Mouse (Mus musculus): ENCODE measurements around the gene Lgals3bp. TPM values are rescaled to one million over a fixed set of nuclear protein-coding genes. Genes with fewer than 3 reads are reported as not detected.

Lgals3bp gene
- polyA plus RNA-seq, 1 experiment from 2014 or later, result 113 TPM

DNA sequence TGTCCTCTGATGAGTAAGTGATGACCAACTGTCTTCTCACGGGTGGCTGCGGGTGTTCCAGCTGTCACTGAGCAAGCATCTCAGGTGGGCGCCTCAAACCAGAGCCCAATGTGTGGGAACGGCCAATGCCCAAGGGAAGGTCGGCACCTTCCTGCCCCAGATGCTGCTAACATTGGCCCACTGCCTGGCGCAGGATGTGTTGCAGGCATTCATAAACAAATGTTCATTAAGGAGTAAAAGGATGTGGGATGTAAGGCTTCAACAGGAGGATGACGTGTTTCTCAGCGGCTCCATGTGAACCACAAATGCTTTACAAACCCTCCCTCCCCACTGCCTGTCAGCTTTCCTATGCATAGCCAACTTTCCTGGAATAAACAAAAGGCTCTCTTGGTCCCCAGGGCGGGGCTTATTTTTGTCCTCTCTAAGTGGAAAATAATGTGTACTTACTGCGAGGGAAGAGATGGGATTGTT is 31.5 kb upstream of the Lgals3bp start:
- H3K27me3 ChIP-seq, result no peaks in the 10 kb centered on the region
- ATAC-seq (no peak), DNase-seq (ENCODE audit: low read depth, low spot score) (no peak)
- no peak for TF ChIP-seq CTCF (IDR thresholded peaks at IDR 0.05)
- in situ Hi-C loops (cut with MboI; ENCODE audit: low pct_unique_long_range_greater_than_20kb), result no loop called here
- CTCF ChIA-PET, result no interaction called here
- POLR2A ChIA-PET, result no interaction called here

DNA sequence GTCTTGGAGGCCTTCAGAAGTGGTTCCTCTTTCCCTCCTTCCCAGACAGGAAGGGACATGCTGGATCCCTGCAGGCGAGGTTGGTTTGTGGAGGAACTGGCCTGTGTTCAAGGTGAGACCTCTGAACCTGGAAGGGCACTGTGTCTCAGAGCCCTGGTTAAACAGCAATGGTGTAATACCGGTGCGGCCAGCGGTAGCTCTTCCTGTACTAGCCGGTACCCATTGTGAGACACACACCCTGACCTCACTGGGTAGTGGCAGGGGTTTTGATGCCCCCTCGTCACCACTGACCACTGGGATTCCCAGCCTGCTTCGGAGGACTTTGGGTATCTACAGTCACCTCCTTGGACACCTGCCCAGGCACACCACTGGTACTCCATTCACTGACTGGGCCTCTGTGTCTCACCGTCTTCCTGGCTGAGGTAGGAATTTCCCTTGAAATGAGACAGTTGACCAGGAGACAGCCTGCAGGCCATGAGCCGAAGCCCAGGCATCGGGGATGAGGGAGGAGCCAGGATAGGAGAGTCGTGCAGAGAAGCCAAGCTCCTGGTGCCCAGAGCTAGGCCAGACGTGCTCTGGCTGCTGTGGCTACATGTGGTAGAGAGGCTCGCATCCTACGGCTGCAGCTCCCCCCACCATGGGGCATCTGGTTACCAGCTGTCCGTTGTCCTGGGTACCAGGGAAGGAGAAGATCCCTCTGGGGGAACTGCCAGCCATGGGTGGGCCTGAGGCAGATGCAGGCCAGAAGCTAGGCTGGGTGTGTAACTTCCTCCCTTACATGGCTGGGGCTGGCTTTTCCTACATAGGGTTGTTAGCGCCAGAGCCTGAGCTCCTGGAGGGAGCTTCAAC is 29.4 kb upstream of the Lgals3bp start:
- TF ChIP-seq CTCF (IDR thresholded peaks at IDR 0.05), result no peak
- ATAC-seq, result no peak
- no peak for DNase-seq (ENCODE audit: low read depth, low spot score)
- ChIA-PET CTCF (interaction anchor here (0.9 to 1.5 kb wide), 4 partner anchors 8 to 13 kb away, joined by 3 to 5 read pairs (median 4); no protein-coding TSS in a partner anchor), POLR2A (no interaction called here)
- in situ Hi-C loops (cut with MboI; ENCODE audit: low pct_unique_long_range_greater_than_20kb), result no loop called here
- H3K27me3 ChIP-seq, result no peaks in the 10 kb centered on the region

DNA sequence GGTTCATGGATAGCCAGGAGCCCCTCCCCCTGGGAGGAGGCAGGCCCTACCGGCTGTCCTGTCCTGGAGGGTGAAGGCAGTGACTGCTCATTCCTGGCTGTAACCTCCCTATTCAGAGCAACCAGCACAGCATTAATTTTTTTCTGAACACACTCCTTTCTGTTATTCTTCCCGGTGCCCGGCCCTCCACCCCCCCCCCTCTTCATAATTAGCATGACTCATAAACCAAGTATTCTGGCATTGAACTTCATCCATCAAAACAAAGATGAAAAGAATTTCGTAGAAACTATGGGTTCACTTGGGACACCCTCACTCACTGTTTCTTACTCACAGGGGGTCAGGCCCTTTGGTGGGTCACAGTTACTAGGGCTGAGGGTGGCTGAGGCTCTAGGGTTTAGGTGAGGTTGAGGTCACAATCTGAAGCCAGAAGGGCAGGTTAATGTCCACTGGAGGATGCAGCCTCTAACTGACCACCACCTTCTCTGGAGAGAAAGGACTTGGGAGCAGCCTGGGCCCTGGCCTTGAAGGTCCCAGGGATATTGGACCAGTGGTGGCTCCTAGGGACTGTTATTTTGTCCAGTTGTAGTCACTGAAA is 28.5 kb upstream of the Lgals3bp start:
- ChIA-PET CTCF (interaction anchor here (0.9 to 3.0 kb wide), 3 partner anchors 9 to 14 kb away, joined by 3 to 11 read pairs (median 4); no protein-coding TSS in a partner anchor), POLR2A (no interaction called here)
- no peaks in the 10 kb centered on the region for H3K27me3 ChIP-seq
- peak; percentile 36 for ATAC-seq
- DNase-seq (ENCODE audit: low read depth, low spot score), result no peak
- no peak for TF ChIP-seq CTCF (IDR thresholded peaks at IDR 0.05)
- in situ Hi-C loops (cut with MboI; ENCODE audit: low pct_unique_long_range_greater_than_20kb), result no loop called here

DNA sequence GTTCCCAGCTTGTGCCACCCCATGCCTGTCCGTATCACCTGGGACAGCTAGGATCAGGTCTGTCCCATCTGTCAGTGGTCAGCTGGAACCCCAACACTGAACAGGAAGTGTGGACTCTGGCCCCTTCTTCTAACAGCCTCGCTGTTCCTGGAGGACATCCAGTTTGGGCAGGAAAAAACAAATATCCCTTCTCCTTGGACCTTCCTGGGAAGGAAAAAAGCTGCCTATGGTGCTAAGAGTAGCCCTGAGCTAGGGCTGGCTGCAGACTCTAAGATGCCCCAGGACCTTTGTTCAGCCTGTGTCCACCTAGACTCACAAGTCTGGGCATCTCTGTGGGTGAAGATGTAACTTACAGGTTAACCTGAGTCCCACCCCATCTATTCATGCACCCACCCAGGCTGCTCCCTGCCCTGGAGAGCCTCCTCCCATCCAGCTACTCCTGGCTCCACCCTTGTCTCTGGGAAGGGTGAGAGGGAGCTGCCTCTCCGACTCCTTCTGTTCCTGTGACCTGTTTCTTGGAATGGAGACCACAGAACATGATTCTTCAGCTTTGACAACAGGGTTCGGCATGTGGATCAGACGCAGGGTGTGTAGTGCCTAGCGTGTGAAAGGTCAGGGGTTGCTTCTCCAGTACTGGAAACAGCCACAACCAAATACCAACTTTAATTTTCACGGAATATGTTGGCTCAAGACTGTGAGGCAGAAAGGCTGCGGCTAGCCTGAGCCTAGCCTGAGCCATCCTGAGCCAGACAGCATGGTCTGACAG is 27.2 kb upstream of the Lgals3bp start:
- ChIA-PET CTCF (interaction anchor here (1.2 to 3.0 kb wide), 2 partner anchors 8 to 14 kb away, joined by 3 to 11 read pairs; no protein-coding TSS in a partner anchor), POLR2A (interaction anchor here (1.3 to 1.5 kb wide), 2 partner anchors 10 to 14 kb away, joined by 3 read pairs; partner anchors contain the start of gene Cant1)
- TF ChIP-seq CTCF (IDR thresholded peaks at IDR 0.05), result no peak
- no peak for ATAC-seq
- H3K27me3 ChIP-seq, result no peaks in the 10 kb centered on the region
- no peak for DNase-seq (ENCODE audit: low read depth, low spot score)
- in situ Hi-C loops (cut with MboI; ENCODE audit: low pct_unique_long_range_greater_than_20kb), result no loop called here

DNA sequence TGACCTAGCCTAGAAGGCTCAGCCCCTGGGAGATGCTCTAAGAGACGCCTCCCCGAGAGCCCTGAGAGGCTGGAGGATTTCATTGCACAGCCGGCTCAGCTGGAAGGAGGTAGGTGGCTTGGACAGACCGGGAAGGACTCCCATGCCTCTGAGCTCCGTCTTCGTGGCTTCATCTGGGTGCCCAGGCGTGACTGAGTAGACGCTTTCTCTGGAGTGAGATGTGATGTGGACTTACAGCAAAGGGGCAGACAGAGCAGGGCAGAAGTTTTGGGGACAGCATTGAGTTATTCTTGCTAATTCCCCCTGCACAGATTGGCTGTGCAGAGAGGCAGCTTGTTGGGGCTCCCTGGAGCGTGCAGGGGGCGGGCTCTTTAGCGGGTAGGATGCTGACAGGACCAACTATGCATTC is 26.6 kb upstream of the Lgals3bp start:
- CTCF ChIA-PET, result interaction anchor here (1.2 to 3.0 kb wide), 2 partner anchors 9 to 15 kb away, joined by 3 to 11 read pairs; no protein-coding TSS in a partner anchor
- H3K27me3 ChIP-seq, result no peaks in the 10 kb centered on the region
- in situ Hi-C loops (cut with MboI; ENCODE audit: low pct_unique_long_range_greater_than_20kb), result no loop called here
- POLR2A ChIA-PET, result interaction anchor here (1.3 to 1.5 kb wide), 2 partner anchors 9 to 14 kb away, joined by 3 read pairs; partner anchors contain the start of gene Cant1
- DNase-seq (ENCODE audit: low read depth, low spot score) (no peak), ATAC-seq (no peak)
- TF ChIP-seq CTCF (IDR thresholded peaks at IDR 0.05), result no peak

DNA sequence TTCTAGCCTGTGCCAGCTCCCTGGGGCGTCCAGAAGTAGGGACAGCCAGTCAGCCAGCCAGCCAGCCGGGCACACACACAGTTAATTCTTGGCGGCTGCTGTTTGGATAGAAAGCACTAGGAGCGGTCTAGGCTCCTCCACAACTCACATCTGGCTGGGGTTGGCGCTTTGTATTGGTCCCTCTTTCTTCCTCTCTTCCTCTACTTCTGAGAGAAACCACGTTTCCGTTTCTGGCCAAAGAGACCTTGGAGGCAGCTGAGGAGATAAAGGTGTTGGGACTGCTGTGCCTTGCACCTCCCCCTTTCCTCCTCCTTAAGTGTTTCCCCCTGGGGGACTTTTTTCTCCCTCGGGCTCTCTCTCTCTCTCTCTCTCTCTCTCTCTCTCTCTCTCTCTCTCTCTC is 26.1 kb upstream of the Lgals3bp start, which contains the start of gene C1qtnf1:
TSS of gene C1qtnf1 (plus strand) at position 218 of the 400 bp plus-strand sequence.
- H3K27me3 ChIP-seq, result no peaks in the 10 kb centered on the region
- CTCF ChIA-PET, result interaction anchor here (3.0 kb wide), 1 partner anchor 15 kb away, joined by 11 read pairs; no protein-coding TSS in a partner anchor
- TF ChIP-seq CTCF (IDR thresholded peaks at IDR 0.05), result no peak
- POLR2A ChIA-PET, result interaction anchor here (0.5 kb wide), 1 partner anchor 42 kb away, joined by 3 read pairs; no protein-coding TSS in a partner anchor
- DNase-seq (ENCODE audit: low read depth, low spot score) (no peak), ATAC-seq (no peak)
- in situ Hi-C loops (cut with MboI; ENCODE audit: low pct_unique_long_range_greater_than_20kb), result no loop called here

DNA sequence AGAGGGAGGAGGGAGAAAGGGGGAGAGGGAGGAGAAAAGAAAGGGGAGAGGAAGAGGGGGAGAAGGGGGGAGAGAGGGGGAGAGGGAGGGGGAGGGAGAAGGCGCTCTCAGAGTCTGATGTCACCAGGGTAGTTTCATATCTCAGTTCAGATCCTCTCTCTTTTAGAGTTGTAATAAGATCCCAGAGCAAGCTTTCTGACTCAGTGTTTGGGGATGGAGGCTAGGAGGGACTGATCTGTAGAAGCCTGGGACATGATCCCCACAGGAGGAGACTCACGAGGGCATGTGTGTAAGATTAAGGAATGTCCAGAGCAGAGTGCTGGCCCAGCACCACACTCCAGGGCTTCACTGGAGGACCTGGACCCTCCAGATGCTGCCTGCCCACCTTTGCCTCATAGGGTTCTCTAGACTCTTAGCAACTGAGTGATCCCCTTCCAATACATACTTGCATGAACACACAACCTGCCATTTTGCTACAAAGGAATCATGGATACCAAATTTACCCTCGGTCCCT is 25.4 kb upstream of the Lgals3bp start:
- in situ Hi-C loops (cut with MboI; ENCODE audit: low pct_unique_long_range_greater_than_20kb), result no loop called here
- DNase-seq (ENCODE audit: low read depth, low spot score) (no peak), ATAC-seq (no peak)
- ChIA-PET CTCF (interaction anchor here (3.0 kb wide), 1 partner anchor 16 kb away, joined by 11 read pairs; no protein-coding TSS in a partner anchor), POLR2A (interaction anchor here (0.5 kb wide), 1 partner anchor 43 kb away, joined by 3 read pairs; no protein-coding TSS in a partner anchor)
- no peaks in the 10 kb centered on the region for H3K27me3 ChIP-seq
- TF ChIP-seq CTCF (IDR thresholded peaks at IDR 0.05), result no peak

DNA sequence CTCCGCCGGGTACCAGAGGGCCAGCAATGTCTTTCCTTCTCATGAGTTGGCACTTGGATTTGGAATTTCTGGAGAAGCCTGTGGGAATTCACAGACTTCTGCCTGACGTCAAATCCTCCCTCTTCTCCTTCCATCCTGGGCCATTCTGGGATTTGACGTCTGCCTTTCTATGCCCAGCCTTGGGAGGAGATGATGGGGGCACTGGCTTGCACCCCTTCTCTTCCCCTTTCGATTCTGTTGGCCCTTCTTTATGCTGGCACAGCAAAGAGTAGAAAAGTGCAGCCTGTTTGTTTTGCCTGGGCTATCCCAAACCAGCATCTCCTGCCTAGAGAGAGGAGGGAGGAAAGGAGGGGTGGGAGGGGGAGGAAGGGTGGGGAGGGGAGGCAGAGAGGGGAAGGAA is 24.9 kb upstream of the Lgals3bp start:
- ATAC-seq (no peak), DNase-seq (ENCODE audit: low read depth, low spot score) (no peak)
- H3K27me3 ChIP-seq, result no peaks in the 10 kb centered on the region
- no peak for TF ChIP-seq CTCF (IDR thresholded peaks at IDR 0.05)
- in situ Hi-C loops (cut with MboI; ENCODE audit: low pct_unique_long_range_greater_than_20kb), result no loop called here
- CTCF ChIA-PET, result interaction anchor here (4.9 kb wide), 1 partner anchor 18 kb away, joined by 113 read pairs; no protein-coding TSS in a partner anchor
- POLR2A ChIA-PET, result no interaction called here

DNA sequence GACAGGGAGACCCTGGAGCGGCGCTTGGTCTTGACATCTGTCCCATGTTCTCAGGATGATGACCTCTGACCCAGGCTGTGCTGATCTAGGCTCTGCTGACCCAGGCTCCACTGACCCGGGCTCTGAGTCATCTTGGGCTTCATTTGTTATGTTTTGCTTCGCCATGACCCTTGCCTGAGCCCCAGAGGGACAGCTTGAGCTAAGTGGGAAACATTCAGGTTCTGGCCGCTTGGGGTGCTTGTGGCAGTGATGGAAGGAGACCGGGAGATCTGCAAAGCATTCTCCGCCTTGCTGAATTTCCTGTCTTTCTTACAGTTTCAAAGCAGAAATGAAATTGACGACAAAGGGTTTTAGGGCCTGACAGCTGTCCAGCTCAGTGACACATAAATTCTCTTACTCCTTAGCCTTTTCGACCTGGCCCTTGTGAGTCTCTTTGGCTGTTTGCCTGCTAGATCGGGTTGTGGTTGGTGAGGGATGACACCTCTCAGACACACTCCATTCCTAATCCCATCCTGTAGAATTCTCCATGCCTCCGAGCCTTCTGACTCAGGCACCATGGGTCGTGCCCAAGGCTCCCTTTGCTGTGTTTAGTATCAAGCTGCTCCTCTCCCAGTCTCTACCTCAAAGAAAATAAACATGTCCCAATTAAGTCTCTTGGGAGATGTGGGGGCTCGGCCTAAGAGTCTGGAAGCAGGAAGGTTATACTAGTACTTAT is 22.9 kb upstream of the Lgals3bp start:
- no peaks in the 10 kb centered on the region for H3K27me3 ChIP-seq
- ChIA-PET POLR2A (interaction anchor here (2.4 to 2.6 kb wide), 2 partner anchors 16 to 18 kb away, joined by 9 to 14 read pairs; no protein-coding TSS in a partner anchor), CTCF (interaction anchor here (4.2 to 4.9 kb wide), 2 partner anchors 11 to 20 kb away, joined by 36 to 113 read pairs; no protein-coding TSS in a partner anchor)
- DNase-seq (ENCODE audit: low read depth, low spot score) (no peak), ATAC-seq (peak; percentile 51)
- TF ChIP-seq CTCF (IDR thresholded peaks at IDR 0.05), result no peak
- in situ Hi-C loops (cut with MboI; ENCODE audit: low pct_unique_long_range_greater_than_20kb), result no loop called here

Measured in Patski (cell line).